Mouse (Mus musculus): Measurements from ENCODE around the gene Cdk13. TPM values are rescaled to one million over a fixed set of nuclear protein-coding genes. Genes with fewer than 3 reads are reported as not detected.

Cdk13 gene
- polyA plus RNA-seq, 1 experiment from 2014 or later = 13.6 TPM

- DNase-seq (ENCODE audit: low spot score) (peak; percentile 22), ATAC-seq (peak; percentile 71)
These were observed 96.0 kb downstream of the Cdk13 start for GRCm38 (mm10) chr13:17708784-17709311.

GRCm38 (mm10) chr13:17705188-17705826 lies 99.6 kb downstream of the Cdk13 start:
- Histone ChIP-seq H3K9me3 (replicated peaks; ENCODE audit: control insufficient read depth, low read length) (no peaks in the 10 kb centered on the region), H3K4me1 (ENCODE audit: control insufficient read depth, insufficient read depth, low read length) (no peaks in the 10 kb centered on the region), H3K36me3 (ENCODE audit: control insufficient read depth, insufficient read depth, low read length) (no peaks in the 10 kb centered on the region), H3K27ac (ENCODE audit: low read depth, low read length) (no peak overlapping the region), H3K4me2 (ENCODE audit: low read length) (no peak overlapping the region), H3K9ac (ENCODE audit: low read length) (no peak overlapping the region), H3K4me3 (ENCODE audit: low read depth, low read length) (no peak overlapping the region), H3K27me3 (replicated peaks; ENCODE audit: control insufficient read depth, insufficient read depth, low read length) (no peaks in the 10 kb centered on the region)
- 82% methylated on average over 6 of the region's 6 CpGs for WGBS
- no peak for ATAC-seq
- DNase-seq (ENCODE audit: low spot score) = no peak

More at GRCm38 (mm10) chr13:17708784-17709311, 96.0 kb downstream of the Cdk13 start:
- Histone ChIP-seq H3K36me3 (ENCODE audit: control insufficient read depth, insufficient read depth, low read length) (no peaks in the 10 kb centered on the region), H3K9me3 (replicated peaks; ENCODE audit: control insufficient read depth, low read length) (no peaks in the 10 kb centered on the region), H3K4me3 (ENCODE audit: low read depth, low read length) (no peak overlapping the region), H3K4me1 (ENCODE audit: control insufficient read depth, insufficient read depth, low read length) (no peaks in the 10 kb centered on the region), H3K4me2 (ENCODE audit: low read length) (no peak overlapping the region), H3K27ac (ENCODE audit: low read depth, low read length) (no peak overlapping the region), H3K9ac (ENCODE audit: low read length) (no peak overlapping the region), H3K27me3 (replicated peaks; ENCODE audit: control insufficient read depth, insufficient read depth, low read length) (no peaks in the 10 kb centered on the region)
- WGBS = 77% methylated on average over 5 of the region's 5 CpGs

GRCm38 (mm10) chr13:17702311-17702710 lies 102.6 kb downstream of the Cdk13 start:
- Histone ChIP-seq H3K27me3 (replicated peaks; ENCODE audit: control insufficient read depth, insufficient read depth, low read length) (no peaks in the 10 kb centered on the region), H3K4me2 (ENCODE audit: low read length) (no peak overlapping the region), H3K4me1 (ENCODE audit: control insufficient read depth, insufficient read depth, low read length) (no peaks in the 10 kb centered on the region), H3K9me3 (replicated peaks; ENCODE audit: control insufficient read depth, low read length) (no peaks in the 10 kb centered on the region), H3K36me3 (ENCODE audit: control insufficient read depth, insufficient read depth, low read length) (no peaks in the 10 kb centered on the region), H3K9ac (ENCODE audit: low read length) (no peak overlapping the region), H3K27ac (ENCODE audit: low read depth, low read length) (no peak overlapping the region), H3K4me3 (ENCODE audit: low read depth, low read length) (no peak overlapping the region)
- DNase-seq (ENCODE audit: low spot score) = no peak
- no peak for ATAC-seq

DNA sequence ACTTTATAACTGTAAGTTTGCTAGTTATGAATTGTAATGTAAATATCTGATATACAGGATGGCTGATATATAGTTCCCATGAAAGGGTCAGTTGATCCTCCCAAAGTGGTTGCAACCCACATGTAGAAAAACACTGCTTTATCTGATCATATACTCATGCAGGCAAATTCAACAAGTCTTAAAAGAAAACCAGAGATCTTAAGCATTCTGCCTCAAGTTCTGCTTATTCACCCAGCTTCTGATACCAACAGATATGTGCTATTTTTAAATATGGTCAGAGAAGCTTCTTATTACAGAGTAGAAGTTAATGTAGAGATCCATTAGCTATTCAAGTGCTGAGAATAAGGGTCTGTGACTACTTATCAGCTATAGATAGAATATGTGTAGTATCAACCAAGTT lies 103.6 kb downstream of the Cdk13 start:
- peaks cover under 1% of the 10 kb centered on the region; the same call in 1 of the 2 replicates for H3K4me1 ChIP-seq (ENCODE audit: control insufficient read depth, insufficient read depth, low read length)
- H3K4me3 ChIP-seq (ENCODE audit: low read depth, low read length) = no peak overlapping the region
- no peak overlapping the region for H3K27ac ChIP-seq (ENCODE audit: low read depth, low read length)
- ATAC-seq (no peak), DNase-seq (ENCODE audit: low spot score) (no peak)
- H3K4me2 ChIP-seq (ENCODE audit: low read length) = no peak overlapping the region
- H3K9ac ChIP-seq (ENCODE audit: low read length) = no peak overlapping the region
- no peaks in the 10 kb centered on the region for H3K27me3 ChIP-seq (replicated peaks; ENCODE audit: control insufficient read depth, insufficient read depth, low read length)
- H3K9me3 ChIP-seq (replicated peaks; ENCODE audit: control insufficient read depth, low read length) = no peaks in the 10 kb centered on the region
- H3K36me3 ChIP-seq (ENCODE audit: control insufficient read depth, insufficient read depth, low read length) = no peaks in the 10 kb centered on the region

GRCm38 (mm10) chr13:17700090-17700715 lies 104.7 kb downstream of the Cdk13 start:
- Histone ChIP-seq H3K4me3 (ENCODE audit: low read depth, low read length) (no peak overlapping the region), H3K36me3 (ENCODE audit: control insufficient read depth, insufficient read depth, low read length) (no peaks in the 10 kb centered on the region), H3K9me3 (replicated peaks; ENCODE audit: control insufficient read depth, low read length) (no peaks in the 10 kb centered on the region), H3K9ac (ENCODE audit: low read length) (no peak overlapping the region), H3K4me1 (ENCODE audit: control insufficient read depth, insufficient read depth, low read length) (peaks cover 4% of the 10 kb centered on the region), H3K4me2 (ENCODE audit: low read length) (no peak overlapping the region), H3K27me3 (replicated peaks; ENCODE audit: control insufficient read depth, insufficient read depth, low read length) (no peaks in the 10 kb centered on the region), H3K27ac (ENCODE audit: low read depth, low read length) (no peak overlapping the region)
- WGBS = 77% methylated on average over 3 of the region's 3 CpGs
- ATAC-seq (no peak), DNase-seq (ENCODE audit: low spot score) (no peak)

GRCm38 (mm10) chr13:17695898-17696580 lies 108.9 kb downstream of the Cdk13 start:
- DNase-seq (ENCODE audit: low spot score) = no peak
- peak overlapping the region; percentile 84; the same call in 1 of the 2 replicates for H3K27ac ChIP-seq (ENCODE audit: low read depth, low read length)
- no peaks in the 10 kb centered on the region for H3K9me3 ChIP-seq (replicated peaks; ENCODE audit: control insufficient read depth, low read length)
- H3K4me1 ChIP-seq (ENCODE audit: control insufficient read depth, insufficient read depth, low read length) = peaks cover 4% of the 10 kb centered on the region
- no peaks in the 10 kb centered on the region for H3K27me3 ChIP-seq (replicated peaks; ENCODE audit: control insufficient read depth, insufficient read depth, low read length)
- peak overlapping the region; percentile 87 for H3K9ac ChIP-seq (ENCODE audit: low read length)
- peak overlapping the region; percentile 73 for H3K4me2 ChIP-seq (ENCODE audit: low read length)
- H3K36me3 ChIP-seq (ENCODE audit: control insufficient read depth, insufficient read depth, low read length) = no peaks in the 10 kb centered on the region
- H3K4me3 ChIP-seq (ENCODE audit: low read depth, low read length) = peak overlapping the region; percentile 75
- WGBS = 19% methylated on average over 7 of the region's 7 CpGs
- ATAC-seq = no peak

DNA sequence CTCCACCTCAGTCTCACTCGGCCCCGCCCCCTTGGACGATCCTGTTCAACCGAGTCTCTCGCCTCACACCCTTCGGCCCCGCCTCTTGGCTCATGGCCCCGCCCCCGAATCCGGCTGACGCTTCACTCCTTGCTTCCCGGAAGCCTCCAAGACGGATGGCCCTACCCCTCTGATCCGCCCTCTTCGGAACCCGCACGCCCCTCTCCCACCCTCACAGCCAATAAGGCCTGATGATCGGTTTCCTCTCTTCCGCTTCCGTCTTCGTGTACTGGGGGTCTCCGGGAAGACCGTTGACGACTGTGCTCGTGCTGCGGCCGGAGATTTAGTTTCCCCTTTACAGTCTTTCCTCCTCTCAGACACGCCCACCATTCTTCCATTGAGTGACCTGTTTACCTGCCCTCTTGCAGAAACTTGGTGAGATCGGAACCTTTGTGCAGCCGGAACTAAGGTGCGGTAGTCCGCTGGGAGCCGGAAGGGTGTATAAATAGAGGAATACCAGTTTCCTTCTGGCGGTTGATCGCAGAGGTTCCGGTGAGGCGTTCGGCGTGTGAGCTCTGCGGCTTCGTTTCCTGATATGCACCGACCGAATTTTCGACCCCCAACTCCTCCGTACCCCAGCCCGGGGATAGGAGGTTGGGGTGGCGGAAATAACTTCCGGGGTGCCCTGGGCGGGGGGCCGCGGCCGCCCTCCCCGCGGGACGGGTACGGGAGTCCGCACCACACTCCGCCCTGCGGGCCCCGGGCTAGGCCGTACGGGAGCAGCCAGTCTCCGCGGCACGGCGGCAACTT lies 109.8 kb downstream of the Cdk13 start, which contains the start of the genes Mplkip and Sugct:
Mplkip (plus strand) TSS at position 282 of the 789 bp plus-strand sequence.
Sugct (minus strand) TSS at position 643 of the 789 bp plus-strand sequence.
- peak within 1 kb of the TSS; percentile 75 for H3K4me3 ChIP-seq (ENCODE audit: low read depth, low read length)
- WGBS = 2% methylated on average over 65 of the region's 66 CpGs
- H3K27ac ChIP-seq (ENCODE audit: low read depth, low read length) = peak within 1 kb of the TSS; percentile 84
- no peaks in the 10 kb centered on the region for H3K36me3 ChIP-seq (ENCODE audit: control insufficient read depth, insufficient read depth, low read length)
- H3K4me2 ChIP-seq (ENCODE audit: low read length) = peak within 1 kb of the TSS; percentile 73
- H3K27me3 ChIP-seq (replicated peaks; ENCODE audit: control insufficient read depth, insufficient read depth, low read length) = no peaks in the 10 kb centered on the region
- ATAC-seq = peak; percentile 99
- peak within 1 kb of the TSS; percentile 87 for H3K9ac ChIP-seq (ENCODE audit: low read length)
- peaks cover 4% of the 10 kb centered on the region for H3K4me1 ChIP-seq (ENCODE audit: control insufficient read depth, insufficient read depth, low read length)
- no peaks in the 10 kb centered on the region for H3K9me3 ChIP-seq (replicated peaks; ENCODE audit: control insufficient read depth, low read length)
- peak; percentile 100 for DNase-seq (ENCODE audit: low spot score)

DNA sequence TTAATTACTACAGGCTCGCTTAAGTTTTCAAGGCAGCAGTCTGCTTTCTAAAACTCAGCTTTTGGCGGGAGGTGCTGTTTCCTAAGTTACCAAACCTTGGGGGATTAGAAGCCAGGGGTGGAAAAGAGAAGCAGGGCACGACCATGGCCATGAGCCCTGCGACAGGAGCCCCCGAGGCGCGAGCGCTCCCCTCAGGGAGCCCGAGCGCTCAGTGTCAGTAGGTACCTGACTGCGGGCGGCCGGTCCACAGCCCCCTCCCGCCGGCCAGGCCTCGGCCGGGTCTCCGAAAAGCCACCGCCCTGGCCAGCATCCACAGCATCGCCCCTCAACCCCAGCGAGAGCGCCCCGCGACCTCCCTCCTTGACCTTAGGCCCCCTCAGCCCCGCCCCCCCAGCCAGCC lies 110.5 kb downstream of the Cdk13 start:
- no peaks in the 10 kb centered on the region for H3K9me3 ChIP-seq (replicated peaks; ENCODE audit: control insufficient read depth, low read length)
- under 1% methylated on average over 12 of the region's 25 CpGs for WGBS
- ATAC-seq (peak; percentile 76), DNase-seq (ENCODE audit: low spot score) (peak; percentile 53)
- peak overlapping the region; percentile 66 for H3K4me2 ChIP-seq (ENCODE audit: low read length)
- H3K27me3 ChIP-seq (replicated peaks; ENCODE audit: control insufficient read depth, insufficient read depth, low read length) = no peaks in the 10 kb centered on the region
- peak overlapping the region; percentile 63 for H3K9ac ChIP-seq (ENCODE audit: low read length)
- peaks cover 4% of the 10 kb centered on the region for H3K4me1 ChIP-seq (ENCODE audit: control insufficient read depth, insufficient read depth, low read length)
- H3K4me3 ChIP-seq (ENCODE audit: low read depth, low read length) = peak overlapping the region; percentile 75
- H3K27ac ChIP-seq (ENCODE audit: low read depth, low read length) = peak overlapping the region; percentile 74; the same call in 1 of the 2 replicates
- H3K36me3 ChIP-seq (ENCODE audit: control insufficient read depth, insufficient read depth, low read length) = no peaks in the 10 kb centered on the region

All from forebrain, embryonic 14.5 days (tissue).